Mouse (Mus musculus): ENCODE measurements around the gene Magi1.

DNA sequence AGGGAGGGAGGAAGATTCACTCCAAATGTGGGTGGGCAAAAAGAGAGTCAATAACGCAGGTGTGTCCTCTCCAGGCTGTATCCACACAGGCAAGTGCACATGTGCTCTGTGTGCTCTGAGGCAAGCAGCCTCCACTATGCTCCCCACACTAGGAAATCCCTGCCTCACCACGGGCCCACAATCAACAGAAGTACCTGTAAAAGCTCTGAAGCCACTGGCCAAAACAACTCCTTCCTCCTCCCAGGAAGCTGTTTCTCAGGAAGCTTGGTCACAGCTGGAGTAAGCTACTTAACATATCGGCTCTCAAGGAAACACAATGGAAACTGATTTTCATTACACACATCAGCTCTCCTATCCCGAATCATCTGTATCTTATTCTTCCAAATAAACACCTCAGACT lies 107.0 kb downstream of the Magi1 start:
- TF ChIP-seq POLR2A (IDR thresholded peaks at IDR 0.05; ENCODE audit: insufficient read depth, low read depth, low read length) (no peak), CTCF (IDR thresholded peaks at IDR 0.05) (no peak)
